Mouse (Mus musculus) kidney, postnatal 36 days (tissue): Measurements from ENCODE around the gene Entpd7.
A peak's percentile ranks its signal among the peaks of the same experiment; 100 is the strongest.

Experiments
- DNase-seq, 2 experiments: peaks; one replicate each; pipeline ENCODE4 v3.0.0; 2021 to 2022; ENCODE audit warnings: mixed read lengths in 2 of 2

The Entpd7 gene

DNA sequence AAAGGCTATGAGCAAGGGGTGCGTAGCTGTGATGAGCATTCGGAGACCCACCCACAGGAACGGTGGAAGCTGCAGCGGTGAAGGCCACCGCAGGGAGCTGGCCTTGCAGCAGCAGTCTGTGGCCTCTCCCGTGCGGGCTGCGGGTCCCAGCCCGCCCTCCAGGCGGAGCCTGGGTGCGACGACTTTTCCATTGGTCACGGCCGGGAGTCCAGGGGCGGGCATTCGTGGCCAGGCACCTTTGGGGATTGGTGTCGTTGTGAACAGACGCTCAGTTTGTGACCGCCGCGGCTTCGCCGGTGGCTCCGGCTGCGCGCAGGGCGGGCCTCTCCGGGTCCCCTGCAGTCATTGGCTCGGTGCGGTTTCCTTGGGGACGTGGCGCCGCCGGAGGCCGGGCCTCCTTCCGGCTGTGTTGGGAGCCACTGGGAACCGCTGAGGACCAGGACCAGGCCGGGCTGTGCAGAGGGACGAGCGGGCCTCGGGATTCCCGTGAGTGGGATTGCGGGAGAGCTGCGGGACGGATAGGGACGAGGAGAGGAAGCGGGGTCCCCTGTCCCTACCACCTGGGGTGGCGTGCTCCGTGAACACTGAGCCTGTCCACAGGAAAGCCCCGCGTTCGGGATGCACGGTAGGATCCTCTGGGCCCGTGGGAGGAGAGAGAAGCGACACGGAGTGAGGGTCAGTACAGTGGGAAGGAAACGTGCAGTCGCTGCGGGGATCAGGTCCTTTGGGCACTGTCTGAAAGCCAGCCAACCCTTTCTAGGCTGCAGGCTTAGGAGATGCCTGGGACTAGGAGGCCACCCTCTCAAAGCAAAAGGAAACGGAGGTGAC, at the start of gene Entpd7:
Entpd7 (plus strand) TSS at position 254 of the 828 bp plus-strand sequence.
- peak; percentile 97 to 98 for DNase-seq

DNA sequence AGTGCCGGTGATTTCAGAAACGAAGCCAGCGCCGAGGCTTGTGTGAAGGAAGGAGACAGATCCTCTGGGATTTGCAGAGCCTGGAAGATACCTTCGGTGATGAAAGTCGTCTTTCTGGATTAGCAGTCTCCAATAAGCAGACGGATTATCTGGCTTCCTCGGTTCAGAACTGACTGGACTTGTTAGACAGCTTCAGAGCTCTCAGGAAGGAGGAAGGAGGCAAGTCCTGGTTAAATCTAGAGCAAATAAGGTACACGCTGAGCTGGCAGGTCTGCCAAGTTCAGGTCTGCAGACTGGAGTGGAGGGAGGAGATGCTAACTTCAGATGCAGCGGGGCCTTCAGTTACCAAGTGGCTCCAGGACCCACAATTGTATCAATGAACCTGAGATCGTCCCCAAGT, 47.6 kb upstream of the Entpd7 start:
- DNase-seq: no peak

DNA sequence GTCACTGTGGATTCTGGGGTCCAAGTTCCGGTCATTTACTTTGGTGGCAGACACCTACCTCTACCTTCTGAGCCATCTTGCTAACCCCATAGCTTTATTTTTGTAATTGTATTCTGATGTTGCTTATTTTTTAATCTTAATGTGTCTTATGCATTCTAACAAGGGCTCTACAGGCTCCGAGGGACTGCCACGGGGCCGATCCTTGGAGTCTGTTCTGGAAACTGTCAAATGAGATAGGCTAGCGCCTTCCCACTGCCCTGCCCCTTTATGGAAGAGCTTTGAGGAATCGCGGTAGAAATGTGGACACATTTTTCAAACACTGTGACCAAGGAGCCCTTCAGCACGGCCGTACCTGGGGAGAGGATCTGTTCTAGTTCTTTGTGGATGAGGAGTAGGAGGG, 46.6 kb upstream of the Entpd7 start:
- no peak for DNase-seq

DNA sequence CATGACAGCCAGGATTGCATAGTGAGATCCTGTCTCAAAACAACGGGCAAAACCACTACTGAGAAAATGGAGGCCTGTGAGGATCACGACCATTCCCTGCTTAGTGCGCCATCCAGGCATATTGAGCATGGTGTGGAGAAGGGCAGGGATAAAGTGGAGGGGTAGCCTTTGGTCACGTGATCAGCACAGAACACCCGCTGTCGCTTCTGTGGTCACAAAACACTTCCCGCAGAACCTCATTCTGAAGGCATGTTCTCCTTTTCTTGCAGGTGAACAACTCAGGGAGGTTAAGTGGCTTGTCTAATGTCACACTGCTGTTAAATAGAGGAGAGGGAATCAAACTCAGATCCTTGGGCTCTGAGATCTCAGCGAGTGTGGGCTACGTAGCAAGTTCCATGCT, 44.0 kb upstream of the Entpd7 start:
- no peak for DNase-seq

DNA sequence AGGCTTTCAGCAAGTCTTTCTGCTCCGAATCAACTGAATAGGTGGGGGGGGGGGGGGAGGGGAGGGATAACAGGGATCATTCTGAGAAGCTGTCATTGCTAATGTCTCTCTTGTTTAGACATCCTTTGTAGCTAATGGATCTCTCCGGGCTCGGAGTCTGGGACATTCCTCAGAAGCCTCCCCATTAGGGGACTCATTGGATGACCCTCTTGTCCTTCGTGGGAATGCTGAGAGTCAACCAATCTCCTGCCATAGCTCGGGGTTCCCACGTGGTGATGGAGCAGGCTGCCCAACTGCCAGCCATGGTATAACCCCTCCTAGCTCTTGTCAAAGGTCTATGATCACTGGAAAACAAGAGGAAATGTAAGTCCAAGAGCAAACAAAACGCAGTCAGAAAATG, 42.6 kb upstream of the Entpd7 start:
- DNase-seq: no peak

DNA sequence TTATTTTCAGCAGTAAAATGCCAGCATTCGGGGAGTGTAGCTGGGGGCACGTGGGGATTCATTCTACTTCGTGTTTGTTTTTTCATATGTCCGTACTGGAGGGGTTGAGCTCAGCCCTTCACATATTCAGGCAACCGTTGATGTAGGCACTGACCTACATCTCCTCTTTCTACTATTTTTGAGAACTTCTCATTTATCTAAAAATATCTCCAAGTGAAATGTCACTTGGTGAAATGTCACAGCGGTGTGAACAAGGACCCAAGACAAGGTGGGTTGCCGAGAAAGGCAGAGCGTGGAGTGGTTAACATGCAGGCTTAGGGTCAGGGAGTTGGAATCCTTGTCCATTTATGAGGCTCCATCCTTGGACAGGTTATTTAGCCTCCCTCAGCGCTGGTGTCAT, 42.2 kb upstream of the Entpd7 start:
- DNase-seq: no peak

DNA sequence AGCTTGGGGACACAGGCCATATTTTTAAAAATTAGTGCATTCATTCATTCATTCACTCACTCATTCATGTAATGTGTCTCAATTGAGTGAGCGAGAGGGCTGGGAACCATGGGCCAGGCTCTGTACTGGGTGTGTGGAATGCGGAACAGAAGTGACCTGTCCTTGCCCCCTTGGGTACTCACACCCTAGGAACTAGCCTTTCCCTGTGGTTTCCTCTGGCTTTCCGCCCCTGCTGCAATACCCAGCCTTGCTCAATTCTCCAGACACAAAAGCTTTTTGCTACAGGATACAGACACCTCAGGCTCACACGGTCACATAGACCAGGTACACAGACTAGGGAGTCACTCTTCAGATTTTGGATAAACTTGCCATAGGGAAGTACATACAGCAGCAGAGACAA, 41.1 kb upstream of the Entpd7 start:
- no peak for DNase-seq

DNA sequence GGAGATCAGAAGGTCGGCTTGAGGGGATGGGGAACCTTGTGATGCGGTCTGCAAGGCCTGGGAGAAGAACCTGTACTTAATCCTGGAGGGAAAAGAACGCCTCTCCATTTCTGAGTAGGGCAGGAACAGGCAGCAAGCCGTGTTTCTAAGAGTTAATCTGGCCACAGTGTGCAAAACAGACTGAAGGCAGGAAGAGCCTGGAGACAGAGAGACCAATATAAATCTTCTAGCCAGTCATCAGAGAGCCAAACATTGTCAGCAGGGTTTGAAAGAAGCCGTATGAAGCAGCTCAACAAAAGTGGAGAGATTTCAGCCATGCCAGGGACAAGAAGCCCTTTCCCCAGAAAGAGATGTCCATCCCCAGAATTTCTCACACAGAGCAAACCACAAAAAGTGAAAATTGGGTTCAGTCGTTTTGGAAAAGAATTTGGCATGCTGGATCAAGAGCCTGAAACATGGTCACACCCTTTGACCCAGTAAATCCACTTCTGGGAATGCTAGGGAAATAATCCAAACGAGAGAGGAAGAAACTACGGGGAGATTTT, 38.2 kb upstream of the Entpd7 start:
- no peak for DNase-seq

DNA sequence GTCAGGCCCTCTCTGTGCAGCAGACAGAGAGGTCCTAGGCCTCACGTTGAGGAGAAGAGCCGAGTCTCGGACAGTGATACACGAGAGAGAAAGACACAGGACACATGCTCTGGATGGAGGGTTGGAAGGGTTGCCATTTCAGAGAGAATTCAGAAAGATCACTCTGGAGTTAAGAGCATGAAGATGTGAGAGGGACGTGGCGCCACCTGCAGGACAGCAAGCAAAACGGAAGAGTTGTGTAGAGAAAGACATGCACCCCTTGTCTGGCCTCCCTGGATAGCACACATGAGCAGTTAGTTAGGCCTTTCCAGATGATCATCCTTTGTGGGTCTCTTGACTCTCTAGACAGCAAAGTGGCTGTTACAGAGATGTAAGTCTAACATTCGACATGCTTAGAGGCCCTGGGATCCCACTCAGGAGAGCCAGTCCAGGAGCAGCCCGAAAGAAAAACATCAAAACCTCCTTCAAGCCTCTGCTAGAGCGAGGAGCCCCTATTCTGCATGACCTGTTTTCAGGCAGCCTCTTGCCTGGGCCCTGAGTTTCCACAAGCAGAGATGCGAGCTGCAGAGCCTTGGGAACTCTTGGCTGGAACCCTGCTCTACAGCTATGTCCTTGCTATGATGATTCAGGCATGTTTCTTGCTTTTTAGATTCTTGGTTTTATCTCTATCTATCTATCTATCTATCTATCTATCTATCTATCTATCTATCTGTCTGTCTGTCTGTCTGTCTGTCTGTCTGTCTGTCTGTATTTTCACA, 33.6 kb upstream of the Entpd7 start:
- DNase-seq: peak; percentile 63 to 89

DNA sequence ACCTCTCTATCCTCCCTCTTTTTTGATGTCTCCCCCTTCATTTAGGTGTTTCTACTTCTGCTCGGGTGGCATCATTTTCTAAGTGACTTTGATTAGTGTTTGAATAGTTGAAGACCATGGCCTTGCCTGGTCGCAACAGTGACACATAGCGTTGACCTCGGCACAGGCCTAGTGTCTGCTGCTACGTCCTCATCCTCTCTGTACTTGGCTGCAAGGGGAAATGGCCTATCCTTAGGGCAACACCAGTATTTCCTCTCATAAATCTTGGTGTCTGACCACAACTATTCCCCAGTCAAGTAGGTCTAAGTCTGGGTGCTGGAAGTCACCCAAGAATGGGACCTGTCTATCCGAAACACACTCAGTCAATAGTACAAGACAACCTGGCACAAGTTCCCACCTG, 29.8 kb upstream of the Entpd7 start:
- no peak for DNase-seq

DNA sequence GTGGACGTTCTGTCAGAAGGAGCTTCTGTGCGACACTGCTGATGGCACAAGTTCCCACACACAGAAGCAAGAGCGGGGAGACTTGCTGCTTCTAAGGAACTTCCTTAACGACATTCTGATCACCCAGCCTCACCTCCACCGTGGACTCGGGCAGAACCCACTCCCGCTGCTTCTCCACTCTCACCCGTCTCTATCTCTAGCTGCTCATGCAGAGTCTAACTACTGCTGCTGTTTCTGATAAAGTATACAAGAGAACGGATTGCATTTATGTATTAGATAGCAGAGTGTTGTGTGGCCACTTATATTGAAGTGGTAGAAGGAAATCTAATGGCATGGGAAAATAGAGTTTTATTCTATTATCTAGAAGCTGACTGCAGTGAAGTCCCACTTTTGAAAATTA, 28.7 kb upstream of the Entpd7 start:
- no peak for DNase-seq

DNA sequence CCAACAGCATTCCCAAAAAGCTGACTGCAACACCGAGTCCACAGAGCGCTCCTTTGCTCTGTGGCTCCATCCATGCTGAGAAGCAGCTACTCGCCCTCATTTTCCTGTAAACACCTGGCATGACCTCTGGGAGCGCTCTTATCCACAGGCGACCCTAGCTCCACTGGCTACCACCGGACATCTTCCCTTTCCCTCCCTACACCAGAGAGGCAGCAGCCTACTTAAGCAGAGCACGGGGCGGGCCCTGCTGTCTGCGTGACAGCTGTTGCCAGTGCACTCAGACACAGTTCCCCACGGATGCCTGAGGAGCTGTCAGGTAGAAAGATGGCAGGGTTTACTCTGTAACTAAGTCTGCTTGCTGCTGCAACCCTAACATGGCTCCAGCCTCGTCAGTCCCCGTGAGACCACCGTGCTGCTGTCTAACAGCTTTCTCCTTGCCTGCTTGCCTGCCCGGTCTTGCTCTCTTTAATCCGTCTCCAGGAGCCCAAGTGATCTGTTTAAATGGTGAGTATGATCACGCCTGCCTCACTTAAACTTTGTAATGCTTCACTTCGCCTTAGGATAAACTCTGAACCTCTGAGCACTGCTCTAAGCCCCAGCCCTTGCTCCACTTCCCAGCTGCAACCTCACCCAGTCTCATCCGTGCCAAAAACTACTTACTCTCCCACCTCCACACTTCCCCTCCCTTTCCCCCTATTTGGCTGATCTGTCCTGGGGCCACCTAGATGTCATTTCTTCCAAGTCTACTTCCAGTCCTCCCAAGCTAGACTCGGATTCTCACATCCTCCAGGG, 27.1 kb upstream of the Entpd7 start:
- DNase-seq: peak; percentile 66 to 67

DNA sequence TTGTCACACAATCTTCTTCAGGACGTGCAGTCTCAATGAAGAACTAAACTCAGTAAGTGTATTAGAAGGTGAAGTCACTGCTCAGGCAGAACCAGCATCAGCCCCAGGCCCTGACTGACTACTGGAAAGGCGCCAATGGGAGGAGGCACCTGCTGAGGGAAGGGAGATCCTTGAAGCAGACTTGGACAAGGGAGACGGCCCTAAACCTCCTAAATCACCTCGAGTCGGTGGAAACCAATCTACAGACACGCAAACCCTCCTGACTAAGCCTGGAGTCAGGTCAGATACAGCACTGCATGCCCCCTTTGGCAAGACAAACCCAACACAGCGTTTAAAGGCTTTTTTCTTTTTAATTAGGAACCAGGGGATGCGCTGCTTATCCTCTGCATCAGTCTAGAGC, 26.0 kb upstream of the Entpd7 start:
- no peak for DNase-seq

DNA sequence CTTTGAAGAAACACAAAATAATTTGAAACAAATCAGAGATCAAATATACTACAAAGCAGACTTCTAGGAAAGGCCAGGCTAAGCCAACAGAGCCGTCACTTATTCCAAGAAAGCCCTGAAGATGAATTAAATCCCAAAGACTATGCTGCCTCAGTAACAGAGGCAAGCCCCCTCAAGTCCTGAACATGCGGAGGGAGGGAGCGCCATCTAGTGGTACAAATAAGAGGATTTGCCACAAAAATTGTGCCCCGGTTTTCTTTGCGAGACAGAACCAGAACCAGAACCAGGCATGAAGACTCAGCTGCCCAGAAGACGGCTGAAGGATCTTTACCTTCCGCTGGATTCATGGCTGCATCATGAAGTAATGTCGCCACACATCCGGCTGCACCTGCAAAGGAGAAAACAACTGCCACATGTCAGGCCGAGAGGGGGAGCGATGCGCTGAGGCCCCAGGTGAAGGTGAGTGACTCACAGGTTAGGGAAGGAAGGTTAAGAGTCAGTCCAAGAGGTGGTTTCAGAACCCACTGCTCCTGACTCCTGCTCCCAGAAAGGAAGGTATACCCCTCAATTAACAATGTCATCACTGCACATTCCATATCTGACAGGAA, 23.9 kb upstream of the Entpd7 start:
- peak in 1 of 2 experiments; percentile 62 for DNase-seq

DNA sequence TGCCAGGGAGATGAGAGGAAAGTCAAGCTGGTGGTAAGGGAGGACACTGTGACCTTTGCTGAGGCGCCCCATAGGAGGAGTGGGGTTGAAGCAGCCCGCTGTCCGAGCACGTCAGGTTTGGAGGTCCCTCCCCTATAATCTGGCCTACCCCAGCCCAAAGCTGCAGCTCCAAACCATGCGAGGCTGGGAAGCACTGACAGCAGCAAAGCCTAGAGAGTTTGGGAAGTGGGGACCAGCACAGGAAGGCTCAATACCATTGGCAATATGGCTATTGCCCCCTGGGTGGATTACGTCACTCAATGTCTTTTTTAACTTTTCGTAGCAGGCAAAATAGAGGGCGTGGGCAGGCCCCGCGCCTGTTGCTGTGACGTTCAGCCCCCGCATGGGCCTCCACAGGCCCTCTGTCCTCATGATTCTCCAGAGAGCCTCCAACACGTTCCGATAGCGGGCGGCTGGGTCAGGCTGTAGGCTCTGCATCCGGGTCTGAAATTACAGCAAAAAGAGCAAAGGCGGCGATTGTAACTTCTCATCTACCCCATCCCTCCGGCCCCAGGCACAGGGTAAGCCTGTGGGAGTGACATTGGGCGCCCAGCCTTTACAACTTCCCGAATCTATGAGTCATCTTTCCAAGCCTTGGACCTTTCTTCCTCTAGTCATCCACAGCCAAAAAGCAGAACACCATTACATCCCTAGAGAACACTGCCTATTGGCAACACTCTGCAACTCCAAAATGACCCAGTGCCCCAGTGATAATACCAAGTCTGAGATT, 22.6 kb upstream of the Entpd7 start:
- DNase-seq: no peak

DNA sequence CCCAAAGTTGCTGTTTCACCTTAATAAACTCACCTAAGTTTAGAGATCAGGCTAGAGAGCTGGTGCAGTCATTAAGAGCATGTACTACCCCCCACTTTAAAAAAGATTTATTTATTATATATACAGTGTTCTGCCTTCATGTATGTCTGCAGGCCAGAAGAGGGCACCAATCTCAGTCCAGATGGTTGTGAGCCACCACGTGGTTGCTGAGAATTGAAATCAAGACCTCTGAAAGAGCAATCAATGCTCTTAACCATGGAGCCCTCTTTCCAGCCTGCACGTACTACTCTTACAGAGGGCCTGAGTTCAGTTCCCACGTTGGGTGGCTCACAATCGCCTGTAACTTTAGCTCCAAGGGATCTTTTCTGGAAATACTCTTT, 22.1 kb upstream of the Entpd7 start:
- no peak for DNase-seq

DNA sequence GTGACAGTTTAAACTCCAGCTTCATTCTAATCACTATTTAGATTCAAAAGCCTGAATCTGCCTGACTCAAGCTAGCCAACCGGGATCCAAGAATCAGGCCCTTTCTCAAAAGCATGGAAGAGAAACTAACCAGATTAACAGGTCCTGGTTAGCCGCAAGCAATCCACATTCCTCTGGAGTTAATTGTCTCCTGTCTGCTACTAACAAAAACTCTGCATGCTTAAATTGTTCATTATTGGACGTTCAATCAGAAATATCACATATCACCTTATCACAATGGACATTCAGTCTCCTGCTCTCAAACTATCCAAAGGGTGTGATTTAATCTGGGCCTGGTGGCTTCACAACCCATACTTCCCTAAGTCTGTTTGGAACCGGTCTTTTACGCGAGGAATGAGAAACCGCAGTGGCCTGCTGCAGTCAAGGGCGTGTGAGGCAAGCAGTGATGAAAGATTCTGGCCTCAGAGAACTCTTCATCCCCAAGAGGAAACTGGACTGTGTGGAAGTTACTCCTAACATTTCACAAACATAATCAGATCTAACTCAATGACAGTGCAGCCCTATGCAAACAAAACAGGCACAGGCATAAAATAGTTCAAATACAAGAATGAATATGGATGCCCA, 20.2 kb upstream of the Entpd7 start:
- no peak for DNase-seq

DNA sequence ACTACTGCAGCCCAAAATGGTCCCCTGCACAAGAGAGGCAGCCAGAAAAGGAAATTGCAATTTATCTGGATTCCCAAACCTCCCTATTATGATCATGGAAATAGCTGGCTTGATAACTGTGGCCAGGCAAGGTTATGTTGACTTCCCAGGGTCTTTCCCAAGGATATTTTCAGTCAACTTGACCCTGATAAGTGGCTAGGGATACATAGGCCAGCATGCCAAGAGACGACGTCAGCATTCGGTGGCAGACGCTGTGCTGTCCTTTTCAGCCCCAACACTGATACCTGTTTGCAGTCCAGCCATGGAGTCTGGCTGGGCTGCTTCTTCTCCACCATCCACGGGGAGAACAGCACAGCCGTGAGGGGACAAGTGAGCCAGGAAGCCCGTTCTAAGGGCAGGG, 18.4 kb upstream of the Entpd7 start:
- DNase-seq: no peak

DNA sequence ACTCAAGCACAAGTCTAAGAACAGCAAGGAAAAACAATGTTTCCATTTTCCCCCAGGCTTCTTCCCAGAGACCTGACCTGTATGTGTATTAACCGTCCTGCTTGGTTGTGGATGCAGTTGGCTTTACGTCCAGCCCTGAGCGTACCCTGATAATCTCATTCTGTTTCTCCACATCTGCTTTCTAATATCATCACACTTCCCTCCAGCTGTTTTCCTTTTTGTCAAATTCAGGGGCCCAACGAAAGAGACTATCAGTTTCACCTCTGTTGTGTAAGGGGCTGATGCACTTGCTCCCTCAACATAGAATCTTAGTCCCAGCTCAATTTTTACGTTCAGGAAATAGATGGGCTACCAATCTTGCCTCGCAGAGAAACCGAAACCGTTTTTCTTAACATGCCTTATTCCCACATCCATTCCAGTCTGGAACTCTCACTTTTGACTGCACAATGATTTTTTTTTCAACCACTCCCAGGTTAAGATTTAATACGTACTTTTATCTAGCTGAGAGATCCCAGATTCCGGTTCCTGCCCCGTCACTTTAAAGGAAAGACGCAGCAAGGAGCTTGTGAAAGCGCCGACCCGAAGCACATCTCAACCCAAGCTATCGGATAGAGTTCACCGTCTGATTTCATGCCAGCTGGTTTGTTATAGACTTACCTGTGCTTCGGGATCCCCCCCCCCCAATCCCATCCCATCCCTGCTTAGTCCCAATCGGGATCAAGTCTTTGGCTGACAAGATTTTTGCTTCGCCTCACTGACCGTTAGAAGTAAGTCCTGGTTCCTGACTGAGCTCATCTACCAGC, 15.8 kb upstream of the Entpd7 start:
- DNase-seq: no peak

DNA sequence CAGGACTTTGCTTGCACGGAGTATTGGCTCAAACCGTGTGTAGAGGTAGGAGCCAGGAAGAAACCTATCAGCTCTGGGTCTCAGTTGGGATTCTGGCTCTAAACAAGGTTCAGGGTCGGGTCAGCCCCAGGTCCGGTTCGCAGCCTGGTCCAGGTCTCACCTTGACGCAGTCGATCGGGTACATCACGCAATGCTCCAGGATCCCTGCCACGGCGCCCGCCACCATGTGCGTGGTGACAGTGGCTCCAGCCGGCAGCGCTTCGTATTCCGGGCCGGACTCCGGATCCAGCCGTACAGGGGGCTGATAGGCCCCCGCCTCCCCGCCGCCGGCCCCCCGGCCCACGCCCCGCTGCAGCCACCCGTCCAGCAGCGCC, 15.2 kb upstream of the Entpd7 start:
- DNase-seq: no peak
